Mouse (Mus musculus): Measurements from ENCODE around the gene Dnmt3a. TPM values are rescaled to one million over a fixed set of nuclear protein-coding genes. Genes with fewer than 3 reads are reported as not detected.

Dnmt3a gene
- polyA plus RNA-seq, 1 experiment, result 7.0 TPM

- TF ChIP-seq POLR2A (IDR thresholded peaks at IDR 0.05; ENCODE audit: control insufficient read depth, low read depth, low read length) (no peak), CTCF (IDR thresholded peaks at IDR 0.05; ENCODE audit: control insufficient read depth, insufficient read depth, insufficient replicate concordance, low read depth, low read length) (no peak)
- H3K27ac ChIP-seq (ENCODE audit: control insufficient read depth, insufficient read depth, low read depth, low read length), result no peak overlapping the region
- H3K4me3 ChIP-seq (ENCODE audit: control insufficient read depth, low read depth, low read length), result no peak overlapping the region
- peaks cover 9% of the 10 kb centered on the region for H3K4me1 ChIP-seq (ENCODE audit: control insufficient read depth, insufficient read depth, low read length)
- no peaks in the 10 kb centered on the region for H3K36me3 ChIP-seq (ENCODE audit: control insufficient read depth, insufficient read depth, low read length)
- no peaks in the 10 kb centered on the region for H3K27me3 ChIP-seq (ENCODE audit: control insufficient read depth, insufficient read depth, low read length)
Measured at GRCm38 (mm10) chr12:3795569-3795968, 10.2 kb upstream of the Dnmt3a start.

- no peak overlapping the region for H3K4me3 ChIP-seq (ENCODE audit: control insufficient read depth, low read depth, low read length)
- H3K27me3 ChIP-seq (ENCODE audit: control insufficient read depth, insufficient read depth, low read length), result no peaks in the 10 kb centered on the region
- no peaks in the 10 kb centered on the region for H3K36me3 ChIP-seq (ENCODE audit: control insufficient read depth, insufficient read depth, low read length)
- no peak for TF ChIP-seq CTCF (IDR thresholded peaks at IDR 0.05; ENCODE audit: control insufficient read depth, insufficient read depth, insufficient replicate concordance, low read depth, low read length)
- TF ChIP-seq POLR2A (IDR thresholded peaks at IDR 0.05; ENCODE audit: control insufficient read depth, low read depth, low read length), result no peak
- no peak overlapping the region for H3K27ac ChIP-seq (ENCODE audit: control insufficient read depth, insufficient read depth, low read depth, low read length)
- peaks cover 4% of the 10 kb centered on the region; the same call in 1 of the 2 replicates for H3K4me1 ChIP-seq (ENCODE audit: control insufficient read depth, insufficient read depth, low read length)
Measured at GRCm38 (mm10) chr12:3799551-3799950, 6.3 kb upstream of the Dnmt3a start.

GRCm38 (mm10) chr12:3806271-3806684, 471 bp downstream of the Dnmt3a start:
- H3K4me3 ChIP-seq (ENCODE audit: control insufficient read depth, low read depth, low read length), result peak overlapping the region; percentile 84
- H3K27ac ChIP-seq (ENCODE audit: control insufficient read depth, insufficient read depth, low read depth, low read length), result no peak overlapping the region
- H3K4me1 ChIP-seq (ENCODE audit: control insufficient read depth, insufficient read depth, low read length), result peaks cover 16% of the 10 kb centered on the region
- no peaks in the 10 kb centered on the region for H3K36me3 ChIP-seq (ENCODE audit: control insufficient read depth, insufficient read depth, low read length)
- TF ChIP-seq POLR2A (IDR thresholded peaks at IDR 0.05; ENCODE audit: control insufficient read depth, low read depth, low read length), result no peak
- TF ChIP-seq CTCF (IDR thresholded peaks at IDR 0.05; ENCODE audit: control insufficient read depth, insufficient read depth, insufficient replicate concordance, low read depth, low read length), result peak; percentile 47; the same call in 1 of the 2 replicates
- H3K27me3 ChIP-seq (ENCODE audit: control insufficient read depth, insufficient read depth, low read length), result no peaks in the 10 kb centered on the region; the same call in 1 of the 2 replicates

DNA sequence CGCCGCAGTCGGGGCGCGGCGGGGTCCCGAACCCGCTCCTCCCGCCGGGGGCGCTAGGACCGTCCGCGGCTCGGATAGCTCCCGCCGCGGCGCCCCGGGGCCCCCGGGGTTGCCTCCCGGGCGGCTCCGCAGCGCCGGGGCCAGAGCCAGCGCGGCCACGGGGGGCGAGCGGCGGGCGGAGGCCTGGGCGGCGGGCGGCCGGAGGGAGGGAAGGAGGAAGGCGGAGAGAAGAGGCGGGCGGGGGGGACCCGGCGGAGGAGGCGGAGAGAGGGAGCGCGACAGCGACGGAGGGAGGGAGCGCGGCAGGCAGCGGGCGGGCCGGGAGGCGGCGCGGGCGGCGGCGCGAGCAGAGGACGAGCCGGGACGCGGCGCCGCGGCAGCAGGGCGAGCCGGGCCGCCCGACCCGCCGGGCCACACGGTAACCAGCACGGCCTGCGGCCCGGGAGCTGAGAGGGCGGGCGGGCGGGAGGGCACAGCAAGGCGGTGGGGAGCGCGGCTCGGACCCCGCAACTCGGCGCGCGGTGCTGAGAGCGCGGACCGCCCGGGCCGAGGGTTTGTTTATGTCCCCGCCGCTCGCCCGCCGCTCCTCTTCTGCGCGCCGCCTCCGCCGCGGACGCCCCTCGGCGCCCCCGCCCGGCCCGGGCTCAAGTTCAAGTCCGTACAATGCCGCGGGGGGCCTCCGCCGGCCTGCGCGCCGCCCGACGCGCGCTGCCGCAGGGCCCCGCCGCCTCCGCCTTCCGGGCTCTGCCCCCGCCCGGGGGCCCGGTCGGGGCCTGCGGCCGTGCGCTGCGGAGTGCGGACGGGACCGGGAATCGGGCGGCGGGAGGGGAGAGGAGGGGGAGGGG, 1.1 kb downstream of the Dnmt3a start:
- Histone ChIP-seq H3K4me1 (ENCODE audit: control insufficient read depth, insufficient read depth, low read length) (peaks cover 18% of the 10 kb centered on the region), H3K4me3 (ENCODE audit: control insufficient read depth, low read depth, low read length) (peak overlapping the region; percentile 84), H3K36me3 (ENCODE audit: control insufficient read depth, insufficient read depth, low read length) (no peaks in the 10 kb centered on the region), H3K27me3 (ENCODE audit: control insufficient read depth, insufficient read depth, low read length) (no peaks in the 10 kb centered on the region; the same call in 1 of the 2 replicates), H3K27ac (ENCODE audit: control insufficient read depth, insufficient read depth, low read depth, low read length) (no peak overlapping the region)
- TF ChIP-seq CTCF (IDR thresholded peaks at IDR 0.05; ENCODE audit: control insufficient read depth, insufficient read depth, insufficient replicate concordance, low read depth, low read length) (no peak), POLR2A (IDR thresholded peaks at IDR 0.05; ENCODE audit: control insufficient read depth, low read depth, low read length) (no peak)

- no peaks in the 10 kb centered on the region for H3K36me3 ChIP-seq (ENCODE audit: control insufficient read depth, insufficient read depth, low read length)
- H3K4me3 ChIP-seq (ENCODE audit: control insufficient read depth, low read depth, low read length), result peak overlapping the region; percentile 88
- TF ChIP-seq CTCF (IDR thresholded peaks at IDR 0.05; ENCODE audit: control insufficient read depth, insufficient read depth, insufficient replicate concordance, low read depth, low read length) (no peak), POLR2A (IDR thresholded peaks at IDR 0.05; ENCODE audit: control insufficient read depth, low read depth, low read length) (no peak)
- H3K27ac ChIP-seq (ENCODE audit: control insufficient read depth, insufficient read depth, low read depth, low read length), result peak overlapping the region; percentile 84
- no peaks in the 10 kb centered on the region; the same call in 1 of the 2 replicates for H3K27me3 ChIP-seq (ENCODE audit: control insufficient read depth, insufficient read depth, low read length)
- H3K4me1 ChIP-seq (ENCODE audit: control insufficient read depth, insufficient read depth, low read length), result peaks cover 20% of the 10 kb centered on the region
Measured at GRCm38 (mm10) chr12:3807548-3808395, 2.0 kb downstream of the Dnmt3a start.

GRCm38 (mm10) chr12:3808396-3808981, 2.7 kb downstream of the Dnmt3a start:
- Histone ChIP-seq H3K36me3 (ENCODE audit: control insufficient read depth, insufficient read depth, low read length) (no peaks in the 10 kb centered on the region), H3K27me3 (ENCODE audit: control insufficient read depth, insufficient read depth, low read length) (no peaks in the 10 kb centered on the region; the same call in 1 of the 2 replicates), H3K27ac (ENCODE audit: control insufficient read depth, insufficient read depth, low read depth, low read length) (peak overlapping the region; percentile 84), H3K4me3 (ENCODE audit: control insufficient read depth, low read depth, low read length) (peak overlapping the region; percentile 88), H3K4me1 (ENCODE audit: control insufficient read depth, insufficient read depth, low read length) (peaks cover 20% of the 10 kb centered on the region)
- TF ChIP-seq CTCF (IDR thresholded peaks at IDR 0.05; ENCODE audit: control insufficient read depth, insufficient read depth, insufficient replicate concordance, low read depth, low read length), result no peak
- TF ChIP-seq POLR2A (IDR thresholded peaks at IDR 0.05; ENCODE audit: control insufficient read depth, low read depth, low read length), result no peak

All from testis, adult 2 months (tissue).